Mouse (Mus musculus): ENCODE results near the gene Foxred2. TPM values are rescaled to one million over a fixed set of nuclear protein-coding genes. Genes with fewer than 3 reads are reported as not detected.
A peak's percentile ranks its signal among the peaks of the same experiment; 100 is the strongest.

Foxred2 gene
- 1 to 10 TPM; 2.7 TPM for total RNA-seq (2021)
- long read RNA-seq, experiment 1, full-length matches to known transcripts, result 1 of 2 reads
- long read RNA-seq, experiment 1, partial matches to known transcripts, result 0 of 2 reads
- long read RNA-seq, experiment 1, other reads (novel, unspliced or antisense), result 1 of 2 reads
- long read RNA-seq, experiment 2, full-length matches to known transcripts, result 1 of 2 reads
- long read RNA-seq, experiment 2, partial matches to known transcripts, result 1 of 2 reads
- long read RNA-seq, experiment 2, other reads (novel, unspliced or antisense), result 0 of 2 reads

DNA sequence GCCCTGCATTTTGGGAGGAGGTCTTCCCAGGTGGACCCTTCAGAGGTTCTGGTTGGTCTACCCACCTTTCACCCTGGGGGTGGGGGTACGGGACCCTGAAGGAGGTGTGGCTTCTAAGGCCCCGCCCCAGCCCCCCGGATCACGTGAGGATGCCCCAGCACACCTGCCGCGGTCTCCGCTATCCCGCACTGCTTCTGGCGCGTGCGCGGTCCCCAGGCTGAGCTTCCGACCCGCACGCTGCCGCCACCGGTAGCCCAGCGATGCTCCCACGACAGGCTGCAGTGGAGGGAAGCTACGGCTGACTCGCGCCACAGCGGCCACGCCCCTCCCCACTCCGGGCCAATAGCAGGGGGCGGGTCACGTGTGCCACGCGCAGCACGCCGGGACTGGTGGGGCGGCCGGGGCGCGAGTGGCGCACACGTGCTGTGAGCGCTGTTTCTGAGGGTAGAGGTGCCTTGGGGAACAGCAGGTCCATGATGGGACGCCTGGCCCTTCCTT lies at the start of gene Foxred2:
TSS of gene Foxred2 (minus strand) at position 319 of the 498 bp plus-strand sequence.
- peak; percentile 90 for DNase-seq

DNA sequence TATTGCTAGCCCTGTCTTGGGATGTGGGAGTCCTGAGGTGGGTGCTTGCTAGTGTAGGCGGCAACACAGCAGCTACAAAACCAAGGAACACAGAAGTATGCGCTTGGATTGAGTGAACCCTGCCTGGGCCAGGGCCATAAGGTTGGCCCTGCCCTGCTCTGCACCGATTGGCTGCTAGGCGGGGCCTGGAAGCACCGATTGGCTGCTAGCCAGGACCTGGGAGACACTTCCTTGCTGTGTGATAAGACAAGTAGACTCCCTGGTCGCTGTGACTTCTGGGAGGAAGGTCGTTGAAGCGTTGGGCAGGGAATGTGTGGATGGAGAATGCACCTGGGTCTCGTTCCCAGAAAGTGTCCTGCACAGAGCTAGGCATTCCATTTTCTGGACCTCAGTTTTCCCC lies 47.4 kb upstream of the Foxred2 start:
- DNase-seq, result peak; percentile 40

DNA sequence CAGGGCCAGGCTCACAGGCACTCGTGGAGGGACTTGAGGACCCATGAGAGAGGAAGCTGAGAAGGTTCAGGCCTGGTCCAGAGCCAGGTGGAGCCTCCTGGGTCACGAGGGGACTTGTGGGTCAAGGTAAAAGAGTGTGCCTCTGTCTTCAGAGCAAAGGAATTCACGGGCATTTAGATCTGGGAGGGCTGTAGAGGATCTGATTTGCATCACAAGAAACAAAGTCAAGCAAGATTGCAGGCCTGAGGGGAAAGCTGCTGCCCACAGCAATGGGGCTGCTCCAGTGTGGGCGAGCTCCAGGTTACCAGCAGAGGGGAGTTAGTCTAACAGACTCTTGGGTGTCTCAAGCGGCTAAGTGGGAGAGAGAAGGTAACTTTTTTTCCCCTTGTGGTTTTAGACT lies 44.9 kb upstream of the Foxred2 start:
- DNase-seq, result no peak

DNA sequence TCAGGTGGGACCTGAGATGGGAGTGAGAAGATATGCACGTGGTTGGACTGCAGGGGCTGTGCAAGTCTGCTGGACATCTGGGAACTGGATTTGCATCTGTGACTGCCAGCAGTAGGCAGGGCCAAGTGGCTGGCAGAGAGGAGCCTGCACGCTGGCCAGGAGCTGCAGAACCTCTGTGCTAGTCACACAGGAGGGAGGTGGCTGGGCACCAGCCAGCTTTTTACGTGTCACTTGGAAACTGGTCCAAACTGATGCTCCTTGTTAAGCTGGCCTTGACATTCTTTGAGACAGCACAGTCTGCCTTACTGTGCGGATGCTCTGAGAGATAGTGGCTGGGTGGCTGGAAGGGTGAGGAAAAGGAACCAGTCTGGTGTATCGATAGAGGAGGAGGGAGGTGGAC lies 32.0 kb upstream of the Foxred2 start:
- peak; percentile 88 for DNase-seq

DNA sequence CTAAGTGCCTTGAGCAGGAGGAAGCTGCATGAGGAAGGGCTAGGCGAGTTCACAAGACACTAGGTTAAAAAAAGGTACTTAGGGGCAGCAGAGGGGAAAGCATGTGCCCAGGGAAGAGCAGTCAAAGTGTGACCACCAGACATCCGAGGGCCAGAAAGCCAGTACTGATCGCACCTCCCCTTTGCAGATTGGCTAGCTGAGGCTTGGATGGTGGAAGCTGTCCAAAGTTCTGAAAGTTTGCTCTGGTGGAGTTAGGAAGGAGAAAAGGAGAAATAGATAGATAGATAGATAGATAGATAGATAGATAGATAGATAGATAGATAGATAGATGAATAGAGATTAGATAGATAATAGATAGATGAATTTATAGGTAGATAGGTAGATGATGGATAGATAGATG lies 26.9 kb upstream of the Foxred2 start:
- no peak for DNase-seq

DNA sequence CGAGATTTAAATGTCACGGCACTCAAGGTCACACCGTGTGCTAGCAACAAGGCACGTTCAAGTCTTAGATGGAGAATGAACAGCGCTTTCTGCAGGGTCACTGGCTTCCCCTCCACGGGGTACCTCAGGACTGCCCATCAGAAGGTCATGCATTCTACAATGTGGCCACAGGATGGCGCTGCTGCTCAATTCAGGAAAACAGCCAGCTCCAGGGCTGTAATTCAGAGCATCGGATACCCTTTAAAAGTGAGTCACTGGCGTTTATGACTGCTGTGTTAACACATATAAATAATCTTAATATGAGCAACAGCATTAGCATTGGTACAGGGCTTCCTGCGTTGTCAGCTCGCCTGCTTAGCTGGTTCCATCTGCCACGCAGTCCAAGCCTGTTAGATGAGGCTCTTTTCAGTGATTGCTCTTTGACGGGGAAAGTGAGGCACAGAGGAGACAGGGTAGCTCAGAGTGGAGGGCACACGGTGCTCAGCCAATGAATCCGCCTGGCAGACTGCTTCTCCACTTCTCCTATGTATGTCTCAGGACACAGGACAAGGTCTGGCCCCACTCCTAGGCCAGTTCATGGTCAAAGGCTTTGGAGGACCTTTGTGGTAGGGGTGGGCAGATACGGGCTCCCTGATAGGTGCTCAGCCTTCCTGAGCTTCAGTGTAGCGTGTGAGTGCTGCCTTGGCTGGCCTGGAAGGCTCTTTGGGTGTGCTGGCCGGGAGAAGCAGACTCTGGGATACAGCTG lies 25.8 kb upstream of the Foxred2 start:
- peak; percentile 85 for DNase-seq

DNA sequence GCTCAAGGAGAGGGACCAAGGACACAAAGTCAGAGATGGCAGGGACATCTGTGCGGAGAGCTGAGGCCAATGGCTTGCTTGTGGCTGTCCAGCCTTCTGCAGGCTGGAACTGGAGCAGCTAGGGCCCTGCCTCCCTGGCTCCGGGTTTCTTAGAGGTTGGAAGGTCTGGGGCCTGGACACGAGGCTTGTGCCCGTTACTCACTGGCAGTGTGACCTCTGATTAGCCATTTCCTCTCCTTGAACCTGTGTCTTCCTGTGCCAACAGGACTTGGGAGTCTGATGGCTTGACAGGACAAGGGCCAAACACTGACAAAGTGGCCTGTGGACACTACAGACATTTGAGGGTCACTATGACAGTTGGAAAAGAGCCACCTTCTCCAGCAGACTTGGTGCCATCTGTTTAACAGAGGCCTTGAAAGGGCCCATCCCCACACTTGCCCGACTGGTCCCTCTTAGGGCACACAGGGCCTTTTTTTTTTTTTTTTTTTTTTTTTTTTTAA lies 24.7 kb upstream of the Foxred2 start:
- DNase-seq, result peak; percentile 76

DNA sequence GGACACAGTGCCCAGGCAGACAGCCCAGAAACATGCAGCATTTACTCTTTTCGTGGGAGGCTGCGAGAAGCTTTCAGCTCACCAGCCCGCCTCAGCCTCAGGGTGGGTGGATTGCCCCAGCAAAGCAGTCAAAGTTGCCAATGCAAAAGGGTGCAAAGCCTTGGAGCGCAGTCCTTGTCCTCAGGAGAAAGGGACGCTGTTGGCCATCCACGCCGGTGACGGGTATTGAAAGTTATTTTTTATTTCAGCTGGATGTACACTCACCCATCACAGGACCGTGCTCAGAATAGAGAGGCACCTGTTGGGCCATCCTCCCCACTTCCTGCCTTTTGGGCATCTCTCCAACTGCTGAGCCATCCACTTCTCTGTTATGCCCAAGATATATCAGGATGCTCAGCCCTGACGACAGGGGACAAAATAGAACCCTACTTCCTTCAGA lies 22.9 kb upstream of the Foxred2 start:
- DNase-seq, result no peak

DNA sequence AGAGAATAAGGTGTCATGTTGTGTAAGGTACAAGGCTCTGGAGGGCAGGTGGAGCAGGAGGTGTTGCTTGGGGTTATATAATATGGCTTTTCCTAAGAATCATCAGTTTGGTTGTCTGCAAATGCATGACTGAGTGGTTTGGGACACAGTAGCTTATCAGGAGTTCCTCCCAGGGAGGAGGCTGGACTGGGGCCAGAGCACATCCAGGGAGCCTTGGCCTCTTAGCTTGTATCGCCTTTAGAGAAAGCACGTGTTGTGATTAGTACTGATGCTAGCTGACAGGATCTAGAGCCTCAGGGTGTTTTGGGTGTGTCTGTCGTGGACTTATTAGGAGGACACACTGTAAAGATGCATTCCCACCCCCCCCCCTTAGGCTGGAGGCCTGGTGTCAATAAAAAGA lies 21.1 kb upstream of the Foxred2 start:
- DNase-seq, result peak; percentile 74

DNA sequence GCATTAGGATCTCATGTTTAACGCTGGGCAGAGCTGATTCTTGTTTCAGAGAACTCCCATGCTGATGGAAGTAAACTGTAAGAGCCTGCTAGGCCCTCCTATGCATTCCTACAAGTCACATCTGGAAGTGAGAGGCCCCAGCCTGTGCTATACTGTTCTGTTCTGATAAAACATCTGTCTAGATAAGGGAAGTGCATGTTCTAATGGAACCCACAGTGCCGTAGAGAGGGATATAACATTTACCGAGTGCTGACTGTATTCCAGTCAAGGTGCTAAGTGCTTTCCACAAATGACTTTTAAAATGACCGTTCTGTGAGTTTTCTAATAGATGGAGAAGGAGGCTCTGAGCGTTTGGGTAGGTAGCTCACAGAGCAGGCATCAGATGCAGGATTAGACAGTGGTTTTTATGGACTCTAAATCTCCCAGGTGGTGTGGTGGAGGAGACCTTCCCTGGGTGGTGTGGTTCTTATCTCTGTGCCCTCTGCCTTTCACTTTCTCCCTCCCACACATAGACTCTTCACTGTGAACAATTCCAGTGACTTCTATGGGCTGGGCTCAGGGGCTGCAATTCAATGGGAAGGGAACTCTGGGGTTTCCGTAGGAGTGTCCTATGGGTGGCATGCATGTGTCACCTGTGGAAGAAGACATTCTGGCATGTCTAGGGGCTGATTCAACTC lies 17.8 kb upstream of the Foxred2 start:
- DNase-seq, result no peak

DNA sequence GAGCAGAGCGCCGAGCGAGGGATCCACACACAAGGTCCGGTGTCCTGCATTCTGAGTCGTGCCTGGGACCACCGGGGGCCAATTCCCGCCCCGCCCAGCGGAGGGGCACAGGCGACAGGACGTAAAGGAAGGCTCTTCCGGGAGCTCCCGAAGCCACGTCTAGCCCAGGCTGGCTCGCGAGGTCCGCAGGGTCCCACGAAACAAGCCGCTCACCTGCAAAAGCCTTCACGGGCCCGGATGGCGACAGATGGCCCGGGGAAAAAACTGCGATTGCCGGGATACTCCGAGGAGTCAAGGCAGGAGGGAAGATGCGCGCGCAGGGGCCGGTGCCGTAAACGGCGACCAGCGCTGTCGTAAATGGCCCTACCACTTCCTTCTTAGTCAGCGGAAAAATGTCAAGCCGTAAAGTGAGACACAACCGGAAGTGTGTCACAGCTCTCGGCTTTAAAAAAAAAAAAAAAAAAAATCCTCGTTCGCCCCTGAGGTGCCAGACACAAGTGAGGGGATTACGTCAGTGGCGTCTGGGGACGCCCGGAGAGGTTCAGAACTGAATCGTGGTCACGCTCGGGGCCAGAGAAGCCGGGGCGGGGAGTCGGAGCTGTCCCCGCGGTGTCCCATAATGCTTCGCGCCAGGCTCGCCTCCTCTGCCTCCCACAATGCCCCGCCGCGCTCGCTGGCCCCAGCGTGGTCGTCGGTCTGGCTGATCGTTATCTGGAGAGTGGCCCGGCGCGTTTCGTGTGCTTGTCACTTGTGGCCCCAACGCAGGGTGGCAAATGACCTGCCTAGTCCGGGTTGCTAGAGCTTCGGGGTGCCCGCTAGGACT lies 14.2 kb upstream of the Foxred2 start, which contains the start of gene Eif3d:
TSS of gene Eif3d (minus strand) at position 344 of the 823 bp plus-strand sequence.
- peak; percentile 98 for DNase-seq

DNA sequence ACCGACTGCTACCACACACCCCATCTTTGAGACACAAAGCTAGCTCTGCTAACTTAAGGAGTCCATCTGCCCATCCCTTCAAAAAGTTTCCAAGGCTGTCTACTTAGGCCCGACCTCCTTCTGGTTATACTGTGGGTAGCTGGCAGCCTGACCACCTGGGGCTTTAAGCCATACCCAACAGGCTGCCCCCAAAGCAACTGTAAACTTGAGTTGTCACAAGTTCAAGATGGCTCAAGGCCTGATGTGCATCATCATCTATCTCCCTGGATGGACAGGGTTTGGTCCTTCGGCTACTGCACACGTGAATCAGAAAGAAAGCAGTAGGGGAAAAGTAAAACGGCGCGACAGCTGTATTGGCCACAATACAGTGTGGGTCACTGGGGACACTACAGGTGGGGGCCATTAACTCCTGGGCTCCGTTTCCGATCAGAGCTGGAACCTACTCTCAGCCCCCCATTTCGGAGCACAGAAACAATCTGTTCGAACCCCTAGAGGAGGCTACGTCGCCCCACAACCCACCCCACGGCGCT lies 13.5 kb upstream of the Foxred2 start:
- no peak for DNase-seq

DNA sequence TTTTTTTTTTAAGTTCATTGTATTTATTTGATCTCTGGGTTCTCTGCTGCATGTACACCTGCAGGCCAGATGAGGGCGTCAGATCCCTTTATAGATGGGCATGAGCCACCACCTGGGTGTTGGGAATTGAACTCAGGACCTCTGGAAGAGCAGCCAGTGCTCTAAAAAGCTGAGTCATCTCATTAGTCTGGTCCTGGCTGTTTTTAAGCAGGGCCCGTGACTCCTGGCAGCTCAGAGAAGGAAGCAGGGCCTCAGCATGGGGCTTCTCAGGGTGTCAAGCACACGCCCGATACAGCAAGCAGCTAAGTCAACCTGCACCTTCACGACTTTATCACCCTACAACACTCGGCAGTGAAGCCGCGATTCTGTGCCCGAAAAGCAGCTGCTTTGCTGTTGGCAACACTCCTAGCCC lies 8.6 kb upstream of the Foxred2 start:
- DNase-seq, result no peak

DNA sequence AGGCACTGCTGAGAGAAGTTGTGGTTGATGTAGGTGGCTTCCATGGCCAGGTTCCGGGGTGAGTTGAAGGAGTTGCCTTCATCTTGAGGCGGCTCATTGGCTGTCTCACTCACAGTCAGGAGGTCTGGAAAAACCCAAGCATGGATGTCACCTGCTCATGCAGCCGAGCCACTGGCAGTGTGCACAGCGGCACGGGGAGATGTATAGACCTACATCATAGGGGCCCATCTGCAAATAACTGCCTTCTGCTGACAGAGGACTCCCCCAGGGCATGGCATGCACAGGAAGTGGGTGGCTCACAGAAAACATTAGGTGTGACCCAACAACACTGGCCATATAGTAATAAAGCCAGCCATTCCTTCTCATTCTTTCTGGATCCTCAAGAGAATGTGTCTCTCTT lies 5.9 kb upstream of the Foxred2 start:
- DNase-seq, result no peak

DNA sequence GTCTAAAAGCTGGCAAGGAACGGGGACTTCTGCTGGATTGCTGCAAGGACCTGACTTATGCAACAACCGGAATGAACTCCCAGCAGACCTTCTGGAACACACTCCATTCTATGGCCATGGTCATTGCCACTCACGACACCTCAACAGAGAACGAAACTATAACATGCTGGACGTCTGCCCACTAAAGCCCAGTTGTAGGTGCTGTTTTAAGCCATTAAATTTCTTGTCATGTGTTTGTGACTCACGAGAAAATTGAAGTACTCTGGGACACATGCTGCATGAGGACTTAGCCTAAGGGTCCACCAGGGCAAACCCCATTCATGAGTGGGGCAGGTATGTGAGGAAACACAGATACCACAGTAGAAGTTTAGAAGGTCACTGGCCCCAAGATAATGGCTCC lies 4.2 kb upstream of the Foxred2 start:
- DNase-seq, result peak; percentile 29

DNA sequence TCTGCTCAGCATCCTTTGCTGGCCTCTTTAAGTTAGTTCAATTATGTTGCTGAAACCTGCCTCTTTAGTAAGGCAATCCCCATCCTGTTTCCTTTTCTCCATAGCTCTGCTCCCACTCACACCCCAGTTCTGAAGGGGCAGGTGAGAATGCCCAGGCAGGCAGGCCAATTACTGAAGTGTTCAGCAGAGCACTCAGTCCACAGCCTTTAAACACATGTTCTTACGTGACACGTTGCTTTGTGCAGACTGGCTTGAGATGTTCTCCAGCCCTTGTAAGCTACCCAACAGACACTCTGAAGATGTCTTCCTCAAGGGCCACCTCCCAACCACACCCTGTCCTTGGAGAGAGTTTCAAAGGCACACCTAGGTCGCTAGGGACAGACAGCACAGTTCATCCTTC lies 1.5 kb upstream of the Foxred2 start:
- no peak for DNase-seq

DNA sequence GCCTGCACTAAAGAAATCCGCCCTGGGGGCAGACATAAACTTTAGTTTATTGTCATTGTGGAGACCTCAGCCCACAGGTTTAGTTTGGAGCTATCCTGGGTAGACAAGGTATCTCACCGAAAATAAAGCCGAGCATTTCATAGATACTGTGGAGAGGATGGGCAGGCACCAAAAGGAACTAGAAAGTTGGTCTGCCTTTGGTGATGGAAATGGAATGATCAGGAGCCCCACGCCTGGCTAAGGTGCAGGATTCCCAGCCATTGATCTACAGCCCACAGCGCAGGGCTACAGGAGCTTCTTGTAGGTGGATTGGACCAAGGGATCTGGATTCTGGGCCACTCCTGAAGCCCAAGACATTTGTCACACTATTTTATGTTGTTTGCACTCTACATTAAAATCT lies 1.1 kb upstream of the Foxred2 start:
- DNase-seq, result no peak

DNA sequence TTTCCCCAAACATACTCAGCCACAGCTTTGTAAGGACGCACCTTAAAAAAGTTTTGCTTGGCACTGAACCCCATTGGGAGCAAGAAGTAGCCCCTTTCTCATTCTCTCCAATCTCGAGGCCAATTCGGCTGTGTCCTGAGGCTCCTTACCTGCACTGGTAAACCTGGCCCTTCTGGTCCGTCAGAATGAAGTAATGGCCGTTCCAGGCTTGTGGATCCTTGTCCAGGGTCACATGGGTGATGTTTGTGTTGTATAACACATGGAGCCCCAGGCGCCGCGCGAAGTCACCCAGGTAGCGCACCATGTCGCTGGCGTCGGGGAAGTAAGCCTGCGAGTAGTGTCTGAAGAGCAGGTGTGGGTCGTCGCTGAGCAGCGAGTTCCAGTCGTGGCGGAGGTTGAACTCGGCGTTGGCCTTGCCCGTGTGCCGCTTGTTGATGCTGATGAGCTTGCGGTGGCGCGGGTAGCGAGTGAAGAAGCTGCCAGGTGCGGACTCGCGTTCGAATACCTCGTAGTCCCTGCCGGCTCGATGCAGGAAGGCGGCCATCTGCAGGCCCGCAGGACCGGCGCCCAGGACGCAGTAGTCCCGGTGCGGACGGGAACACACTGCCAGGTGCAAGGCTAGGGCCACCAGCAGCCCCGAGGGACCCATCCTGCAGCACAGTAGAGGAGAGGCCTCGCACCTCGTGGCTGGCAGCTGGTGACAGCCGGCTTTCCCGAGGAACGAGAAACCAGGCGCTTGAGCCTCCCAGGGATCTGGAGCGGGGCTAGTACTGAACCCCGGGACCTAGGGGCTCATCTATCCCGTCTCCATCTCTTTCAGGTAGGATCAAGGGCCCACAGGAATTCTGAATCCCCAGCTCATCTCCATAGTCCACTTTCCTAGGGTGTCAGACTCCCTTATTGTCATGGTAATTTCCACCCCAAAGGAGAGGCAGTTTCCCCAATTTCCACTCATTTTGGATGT lies 800 bp downstream of the Foxred2 start:
- DNase-seq, result peak; percentile 36

DNA sequence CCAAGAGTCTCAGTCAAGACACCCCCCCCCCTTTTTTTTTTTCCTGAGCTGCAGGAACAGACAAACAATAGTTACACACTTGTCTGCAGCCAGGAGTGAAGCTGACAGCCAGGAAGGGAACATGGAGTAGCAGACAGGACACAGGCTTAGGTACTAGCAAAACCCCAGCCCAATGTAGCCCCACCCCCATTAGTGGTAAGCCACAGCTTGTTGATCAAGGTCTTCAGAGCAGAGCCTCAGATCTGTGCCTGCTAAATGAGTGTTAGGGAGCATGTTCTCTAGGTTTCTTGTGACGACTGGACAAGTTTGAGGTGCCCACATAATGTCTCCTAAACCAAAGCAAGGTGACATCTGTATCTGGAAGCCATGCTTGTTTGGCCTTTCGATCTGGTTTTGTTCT lies 2.2 kb downstream of the Foxred2 start:
- DNase-seq, result no peak

DNA sequence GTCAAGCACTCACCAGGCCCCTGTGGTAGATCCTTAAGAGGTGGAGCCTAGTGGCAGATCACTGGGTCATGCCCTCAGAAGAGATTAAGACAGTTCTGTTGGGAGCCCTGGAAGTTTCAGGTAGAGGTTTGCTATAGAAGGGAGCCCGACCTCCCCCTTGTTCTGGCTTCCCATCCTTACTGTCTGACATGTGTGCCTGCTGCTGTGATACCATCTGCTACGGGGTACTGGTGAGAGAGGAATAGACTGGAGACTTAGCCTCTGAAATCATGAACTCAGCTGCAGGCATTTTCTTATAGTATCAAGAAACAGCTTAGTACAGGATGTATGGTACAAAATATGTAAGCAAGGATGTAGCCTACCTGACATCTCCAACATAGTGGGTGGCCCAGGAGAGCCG lies 3.6 kb downstream of the Foxred2 start:
- no peak for DNase-seq

All from adrenal gland, postnatal 10 days (tissue).